Mouse (Mus musculus) ES-Bruce4 (cell line): Measurements from ENCODE around the gene Cnn2.

ENCODE experiments used
- CTCF ChIP-seq: IDR thresholded peaks from one replicate; pipeline ENCODE4 v1.8.1; 2011; ENCODE audit warnings: low read depth, low read length
- POLR2A ChIP-seq: IDR thresholded peaks from one replicate; pipeline ENCODE4 v1.8.1; 2011; ENCODE audit warnings: low read length; ENCODE audit not compliant: insufficient read depth

GRCm38 (mm10) chr10:79972831-79973230, 15.6 kb upstream of the Cnn2 start:
- TF ChIP-seq POLR2A (no peak), CTCF (no peak)
